Mouse (Mus musculus) midbrain, embryonic 15.5 days (tissue): ENCODE measurements around the gene Rala. TPM values are rescaled to one million over a fixed set of nuclear protein-coding genes. Genes with fewer than 3 reads are reported as not detected.

Experiments
- ATAC-seq: fragments of 200-750 bp; cut with Nextera tagmentation; replicated peaks from 2 replicates; pipeline ENCODE4 v1.8.0; 2017; ENCODE audit warnings: moderate TSS enrichment
- H3K27ac ChIP-seq: fragments of 300-500 bp; sonication (generic); 2 replicates; pipeline ENCODE4 v1.5.1; 2015; ENCODE audit warnings: mild to moderate bottlenecking, inconsistent platforms
- H3K27me3 ChIP-seq: fragments of 300-500 bp; sonication (generic); replicated peaks from 2 replicates; pipeline ENCODE4 v1.6.1; 2015; ENCODE audit warnings: inconsistent platforms
- H3K36me3 ChIP-seq: fragments of 300-500 bp; sonication (generic); replicated peaks from 2 replicates; pipeline ENCODE4 v1.6.1; 2015; ENCODE audit warnings: inconsistent platforms
- H3K4me1 ChIP-seq: fragments of 300-500 bp; sonication (generic); 2 replicates; pipeline ENCODE4 v1.6.1; 2015; ENCODE audit warnings: inconsistent platforms
- H3K4me2 ChIP-seq: fragments of 300-500 bp; sonication (generic); 2 replicates; pipeline ENCODE4 v1.6.1; 2015; ENCODE audit warnings: inconsistent platforms, mild to moderate bottlenecking, moderate library complexity
- H3K4me3 ChIP-seq: fragments of 300-500 bp; sonication (generic); 2 replicates; pipeline ENCODE4 v1.5.1; 2015; ENCODE audit warnings: mild to moderate bottlenecking, inconsistent platforms
- H3K9ac ChIP-seq: fragments of 300-500 bp; sonication (generic); 2 replicates; pipeline ENCODE4 v1.6.1; 2015; ENCODE audit warnings: mild to moderate bottlenecking, inconsistent platforms
- H3K9me3 ChIP-seq: fragments of 300-500 bp; sonication (generic); 2 replicates; pipeline ENCODE4 v1.6.1; 2016; ENCODE audit warnings: inconsistent platforms
- WGBS: fragments of 180-500 bp; shearing (Covaris S2); methylation state at CpG from one replicate; pipeline ENCODE4 v1.1.7; 2015; ENCODE audit warnings: mixed read lengths; 5-methylcytosine and 5-hydroxymethylcytosine counted together
- polyA plus RNA-seq: library from polyadenylated mRNA; unstranded; fragments of >200 nt; fragmentation: Nextera tagmentation; extraction: Ambion mirVana; gene quantifications from 2 replicates; pipeline ENCODE4 v1.2.1, GENCODE M21; 2015

Rala gene
- 199 and 222 TPM in 2 replicates for polyA plus RNA-seq

DNA sequence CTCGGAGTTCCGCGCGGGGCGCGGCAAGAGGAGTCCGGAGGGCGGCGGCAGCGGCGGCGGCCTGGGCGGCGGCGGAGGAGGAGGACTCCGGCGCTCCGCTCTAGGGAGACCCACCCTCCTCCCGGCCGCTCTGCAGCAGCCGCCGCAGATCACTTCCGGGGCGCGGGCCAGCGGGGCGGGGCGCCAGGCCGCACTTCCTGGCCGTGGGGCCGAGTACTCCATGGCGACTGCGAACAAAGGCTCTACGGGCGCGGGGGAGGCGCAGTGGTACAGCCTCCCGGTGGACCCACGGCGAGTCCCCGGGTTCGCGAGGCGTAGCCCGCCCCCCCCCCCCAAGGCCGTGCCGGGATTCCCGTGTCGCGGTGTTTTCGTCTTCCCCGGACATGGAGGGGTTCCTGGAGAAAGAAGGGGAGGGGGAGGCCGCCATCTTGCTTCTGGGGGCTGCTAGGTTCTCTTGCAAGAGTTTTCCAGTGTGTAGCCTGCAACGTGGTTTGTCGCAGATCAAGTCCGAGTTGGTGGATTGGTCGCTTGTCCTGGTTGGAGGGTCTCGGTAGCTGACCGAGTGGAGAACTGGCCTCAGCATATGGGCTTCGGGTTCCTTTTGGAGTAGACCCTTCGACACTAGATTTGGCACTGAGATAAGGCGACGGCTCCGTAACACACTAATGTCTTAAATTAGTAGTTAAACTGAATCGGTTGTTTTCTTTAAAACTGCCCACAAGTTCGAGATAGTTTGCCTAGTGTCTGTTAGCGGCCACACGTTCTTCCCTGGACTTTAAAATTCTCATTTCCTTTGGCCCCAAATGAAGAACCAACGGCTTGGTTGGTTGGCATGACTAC, at the start of gene Rala:
Gene Rala (minus strand): TSS at position 162 of the 840 bp plus-strand sequence.
- 7% methylated on average over 63 of the region's 69 CpGs for WGBS
- no peaks in the 10 kb centered on the region for H3K27me3 ChIP-seq
- no peaks in the 10 kb centered on the region for H3K36me3 ChIP-seq
- H3K4me2 ChIP-seq: peak within 1 kb of the TSS; percentile 73
- peak; percentile 100 for ATAC-seq
- peak within 1 kb of the TSS; percentile 85 for H3K9ac ChIP-seq
- H3K27ac ChIP-seq: peak within 1 kb of the TSS; percentile 94
- H3K4me1 ChIP-seq: peaks cover 22% of the 10 kb centered on the region
- H3K9me3 ChIP-seq: no peaks in the 10 kb centered on the region
- H3K4me3 ChIP-seq: peak within 1 kb of the TSS; percentile 78

- 34% methylated on average over 7 of the region's 7 CpGs for WGBS
- ATAC-seq: no peak
Observed at GRCm38 (mm10) chr13:17993515-17993847, 49.4 kb upstream of the Rala start.

DNA sequence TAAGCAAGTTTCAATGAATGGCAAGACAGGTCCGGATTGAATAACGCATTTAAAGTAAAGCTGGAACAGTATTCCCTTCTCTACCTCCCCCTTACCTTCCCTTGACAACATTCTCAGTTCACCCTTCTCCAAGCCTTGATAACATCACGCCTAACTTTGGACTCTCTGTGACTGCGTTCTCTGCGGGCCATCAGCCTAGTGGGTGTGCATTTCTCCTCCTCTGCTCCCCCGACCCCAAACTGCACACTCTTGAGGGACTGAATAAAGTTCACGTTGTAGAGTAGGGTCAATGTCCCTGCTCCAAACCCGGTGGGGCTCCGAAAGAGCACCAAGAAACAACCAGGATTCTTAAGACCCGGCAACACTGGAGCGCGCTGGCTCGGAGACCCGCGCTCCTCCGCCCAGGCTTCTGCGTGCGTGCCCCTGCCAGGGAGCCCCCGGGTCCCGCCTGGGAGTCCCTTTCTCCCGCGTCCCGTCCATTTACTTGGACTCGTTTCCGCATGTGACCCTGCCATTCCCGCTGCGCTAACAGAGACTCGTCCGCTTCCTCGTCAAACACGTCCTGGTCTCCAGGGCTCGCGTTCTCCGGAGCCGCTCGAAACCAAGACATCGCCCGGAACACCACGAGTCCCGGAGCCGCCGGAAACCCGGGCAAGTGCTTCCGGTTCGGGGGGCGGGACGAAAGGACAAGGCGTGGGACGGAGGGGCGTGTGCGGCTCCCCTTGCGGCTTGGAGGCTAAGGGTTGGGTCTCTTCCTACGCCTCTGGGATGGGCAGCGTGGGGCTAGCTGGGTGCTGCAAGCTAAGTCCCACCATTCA, 48.9 kb upstream of the Rala start, which contains the start of gene Yae1d1:
Gene Yae1d1 (minus strand): TSS at position 653 of the 818 bp plus-strand sequence.
- Histone ChIP-seq H3K4me3 (peak within 1 kb of the TSS; percentile 85), H3K27ac (peak within 1 kb of the TSS; percentile 85), H3K9ac (peak within 1 kb of the TSS; percentile 77), H3K9me3 (no peaks in the 10 kb centered on the region), H3K27me3 (no peaks in the 10 kb centered on the region), H3K4me1 (peaks cover 11% of the 10 kb centered on the region), H3K36me3 (no peaks in the 10 kb centered on the region), H3K4me2 (peak within 1 kb of the TSS; percentile 88)
- peak; percentile 99 for ATAC-seq
- WGBS: under 1% methylated on average over 54 of the region's 54 CpGs

More at GRCm38 (mm10) chr13:17993515-17993847, 49.4 kb upstream of the Rala start:
- no peaks in the 10 kb centered on the region for H3K9me3 ChIP-seq
- peak overlapping the region; percentile 59 for H3K9ac ChIP-seq
- no peaks in the 10 kb centered on the region for H3K36me3 ChIP-seq
- H3K4me1 ChIP-seq: peaks cover 11% of the 10 kb centered on the region
- peak overlapping the region; percentile 88 for H3K4me2 ChIP-seq
- peak overlapping the region; percentile 85 for H3K4me3 ChIP-seq
- H3K27ac ChIP-seq: peak overlapping the region; percentile 85
- H3K27me3 ChIP-seq: no peaks in the 10 kb centered on the region

DNA sequence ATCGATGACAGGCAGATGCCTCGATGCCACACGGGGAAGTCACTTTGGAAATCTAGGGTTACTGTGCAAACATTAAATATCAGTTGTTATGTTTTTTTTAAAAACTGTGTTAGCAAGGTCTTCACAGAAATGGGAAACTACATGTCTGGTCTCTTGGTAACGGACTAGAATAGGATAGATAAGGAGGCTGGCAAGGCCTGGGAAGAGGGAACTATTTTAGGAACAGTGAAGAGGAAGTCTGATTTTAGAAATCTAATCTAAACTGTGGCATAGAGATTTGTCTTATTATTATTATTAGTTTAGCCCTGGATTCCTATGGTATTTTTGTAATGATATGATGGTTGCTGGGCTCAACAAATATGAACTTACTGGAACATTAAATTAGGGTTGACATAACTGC, 48.0 kb upstream of the Rala start:
- no peaks in the 10 kb centered on the region for H3K9me3 ChIP-seq
- H3K4me2 ChIP-seq: peak overlapping the region; percentile 88
- no peaks in the 10 kb centered on the region for H3K27me3 ChIP-seq
- peaks cover 11% of the 10 kb centered on the region for H3K4me1 ChIP-seq
- H3K4me3 ChIP-seq: peak overlapping the region; percentile 85
- H3K36me3 ChIP-seq: 0 out of 2 replicates have a peak, but pooled peaks cover 3% of the 10 kb centered on the region
- 86% methylated on average over 4 of the region's 4 CpGs for WGBS
- H3K9ac ChIP-seq: no peak overlapping the region
- no peak for ATAC-seq
- H3K27ac ChIP-seq: no peak overlapping the region

DNA sequence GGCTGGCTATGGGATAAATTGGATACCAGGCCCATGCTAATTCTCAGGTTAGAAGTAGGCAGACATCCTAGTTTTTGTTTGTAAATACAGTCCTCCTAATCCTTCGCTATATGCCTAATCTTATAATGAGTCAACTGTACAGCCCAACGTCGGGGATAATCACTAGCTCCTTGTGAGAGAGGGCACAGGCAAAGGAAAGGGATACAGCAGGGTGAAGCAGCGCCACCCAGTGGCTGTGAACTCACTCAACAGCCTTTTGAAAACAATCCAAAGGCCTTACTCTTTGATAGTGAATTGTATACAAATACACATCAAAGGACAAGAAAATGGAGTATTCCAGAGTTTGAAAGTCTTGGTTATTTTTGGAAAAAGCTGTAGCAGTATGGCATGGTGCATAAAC, 39.2 kb upstream of the Rala start:
- ATAC-seq: no peak
- no peak overlapping the region for H3K27ac ChIP-seq
- H3K36me3 ChIP-seq: peaks cover 12% of the 10 kb centered on the region; the same call in 1 of the 2 replicates

GRCm38 (mm10) chr13:17982634-17983033, 38.6 kb upstream of the Rala start:
- ATAC-seq: no peak
- Histone ChIP-seq H3K36me3 (peaks cover 12% of the 10 kb centered on the region; the same call in 1 of the 2 replicates), H3K4me2 (no peak overlapping the region), H3K9ac (no peak overlapping the region), H3K27me3 (no peaks in the 10 kb centered on the region), H3K9me3 (no peaks in the 10 kb centered on the region), H3K4me1 (no peaks in the 10 kb centered on the region), H3K4me3 (no peak overlapping the region), H3K27ac (no peak overlapping the region)
- 89% methylated on average over 5 of the region's 5 CpGs for WGBS

More for the DNA sequence above, 39.2 kb upstream of the Rala start:
- Histone ChIP-seq H3K4me2 (no peak overlapping the region), H3K4me1 (no peaks in the 10 kb centered on the region), H3K9ac (no peak overlapping the region), H3K9me3 (no peaks in the 10 kb centered on the region), H3K4me3 (no peak overlapping the region), H3K27me3 (no peaks in the 10 kb centered on the region)
- 52% methylated on average over 4 of the region's 4 CpGs for WGBS

GRCm38 (mm10) chr13:17976854-17977739, 33.1 kb upstream of the Rala start:
- H3K4me2 ChIP-seq: no peak overlapping the region
- WGBS: 83% methylated on average over 8 of the region's 8 CpGs
- no peak overlapping the region for H3K9ac ChIP-seq
- no peak overlapping the region for H3K4me3 ChIP-seq
- no peak for ATAC-seq
- H3K9me3 ChIP-seq: no peaks in the 10 kb centered on the region
- no peaks in the 10 kb centered on the region for H3K27me3 ChIP-seq
- H3K36me3 ChIP-seq: no peaks in the 10 kb centered on the region
- H3K4me1 ChIP-seq: no peaks in the 10 kb centered on the region
- H3K27ac ChIP-seq: no peak overlapping the region

GRCm38 (mm10) chr13:17975891-17976290, 31.9 kb upstream of the Rala start:
- Histone ChIP-seq H3K4me1 (no peaks in the 10 kb centered on the region), H3K4me2 (no peak overlapping the region), H3K27me3 (no peaks in the 10 kb centered on the region), H3K9ac (no peak overlapping the region), H3K4me3 (no peak overlapping the region), H3K36me3 (no peaks in the 10 kb centered on the region), H3K9me3 (no peaks in the 10 kb centered on the region), H3K27ac (no peak overlapping the region)
- no peak for ATAC-seq
- WGBS: 67% methylated on average over 2 of the region's 2 CpGs

GRCm38 (mm10) chr13:17975457-17975856, 31.4 kb upstream of the Rala start:
- Histone ChIP-seq H3K4me1 (no peaks in the 10 kb centered on the region), H3K9me3 (no peaks in the 10 kb centered on the region), H3K27ac (no peak overlapping the region), H3K4me3 (no peak overlapping the region), H3K27me3 (no peaks in the 10 kb centered on the region), H3K9ac (no peak overlapping the region), H3K4me2 (no peak overlapping the region), H3K36me3 (no peaks in the 10 kb centered on the region)
- ATAC-seq: no peak
- 92% methylated on average over 1 of the region's 1 CpGs for WGBS

- Histone ChIP-seq H3K4me1 (no peaks in the 10 kb centered on the region), H3K4me2 (no peak overlapping the region), H3K9ac (no peak overlapping the region), H3K36me3 (no peaks in the 10 kb centered on the region), H3K9me3 (no peaks in the 10 kb centered on the region), H3K27ac (no peak overlapping the region), H3K27me3 (no peaks in the 10 kb centered on the region), H3K4me3 (no peak overlapping the region)
- ATAC-seq: no peak
- 98% methylated on average over 9 of the region's 9 CpGs for WGBS
Observed at GRCm38 (mm10) chr13:17974734-17975133, 30.7 kb upstream of the Rala start.

DNA sequence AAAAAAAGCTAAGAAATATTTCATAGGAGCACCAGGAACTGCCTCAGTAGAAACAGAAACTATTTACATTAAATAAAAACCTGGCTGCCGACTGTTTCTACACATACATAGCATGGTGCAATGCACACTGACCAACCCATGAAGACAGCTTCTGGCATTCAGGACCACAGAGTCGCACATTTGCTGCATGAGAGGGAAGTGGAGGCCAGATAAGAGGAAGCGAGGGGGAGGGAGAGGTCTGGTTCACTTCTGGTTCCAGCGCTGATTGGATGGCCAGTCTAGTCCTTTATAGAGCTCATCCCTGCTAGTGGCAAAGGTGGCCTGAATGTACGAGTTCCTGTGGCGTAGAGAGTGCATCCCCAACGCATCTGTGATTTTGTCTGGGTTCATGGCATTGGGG, 16.6 kb upstream of the Rala start:
- no peak for ATAC-seq
- H3K27me3 ChIP-seq: no peaks in the 10 kb centered on the region

More for the DNA sequence above, 16.6 kb upstream of the Rala start:
- H3K36me3 ChIP-seq: no peaks in the 10 kb centered on the region
- H3K4me2 ChIP-seq: no peak overlapping the region
- H3K9ac ChIP-seq: no peak overlapping the region
- H3K4me1 ChIP-seq: no peaks in the 10 kb centered on the region
- WGBS: 86% methylated on average over 7 of the region's 7 CpGs
- no peak overlapping the region for H3K4me3 ChIP-seq
- H3K9me3 ChIP-seq: no peaks in the 10 kb centered on the region
- no peak overlapping the region for H3K27ac ChIP-seq
